Mouse (Mus musculus) brain, embryonic 14.5 days (tissue): ENCODE data around the gene Tmem53.

Experiments
- CTCF ChIP-seq: fragments of 200-500 bp; IDR thresholded peaks from 2 replicates; pipeline ENCODE4 v1.5.1; 2012; ENCODE audit warnings: inconsistent platforms, mild to moderate bottlenecking, moderate library complexity, borderline replicate concordance; ENCODE audit not compliant: insufficient read depth, insufficient read length; ENCODE audit errors: extremely low read depth
- POLR2A ChIP-seq: fragments of 200-500 bp; IDR thresholded peaks from 2 replicates; pipeline ENCODE4 v1.6.1; 2012; ENCODE audit warnings: mild to moderate bottlenecking, inconsistent platforms, borderline replicate concordance; ENCODE audit not compliant: poor library complexity, insufficient read depth, insufficient read length, severe bottlenecking; ENCODE audit errors: extremely low read depth

- TF ChIP-seq POLR2A = no peak
- no peak for TF ChIP-seq CTCF
Observed at GRCm38 (mm10) chr4:117223001-117223400, 28.8 kb upstream of the Tmem53 start.
